Mouse (Mus musculus): ENCODE results near the gene Elp6. TPM values are rescaled to one million over a fixed set of nuclear protein-coding genes. Genes with fewer than 3 reads are reported as not detected.

The Elp6 gene
- total and polyA plus RNA-seq, 2 experiments from 2014 or later = 30.5 to 35.5 TPM

DNA sequence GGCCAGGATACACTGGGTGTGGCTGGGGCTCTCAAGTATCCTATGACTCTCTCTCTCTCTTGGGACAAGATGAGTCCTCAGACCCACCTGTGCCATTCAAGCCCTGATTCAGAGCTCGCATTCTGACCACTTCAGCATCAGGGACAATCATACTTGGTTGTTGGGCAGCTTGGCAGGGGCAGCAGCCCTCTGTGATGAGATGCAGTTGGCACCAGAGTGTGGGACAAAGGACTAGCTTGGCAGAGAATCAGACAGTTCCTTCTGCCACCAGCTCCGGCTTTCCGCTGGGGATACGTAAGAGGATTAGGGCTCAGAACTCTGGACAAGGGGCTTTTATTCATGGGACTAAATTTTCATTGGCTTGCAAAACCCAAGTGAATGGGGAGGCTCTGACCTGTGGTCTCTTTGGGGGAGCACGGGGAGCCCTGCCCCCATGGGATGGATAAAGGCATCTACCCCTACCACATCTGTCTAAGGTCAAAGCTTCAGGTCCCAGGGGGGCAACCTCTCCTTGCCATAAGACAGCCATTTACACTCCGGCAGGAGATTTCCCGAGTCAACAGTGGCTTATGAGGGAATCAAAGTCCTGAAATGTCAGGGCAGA is 17.6 kb upstream of the Elp6 start:
- Histone ChIP-seq H3K9me3 (ENCODE audit: low read length) (no peaks in the 10 kb centered on the region), H3K4me3 (ENCODE audit: low read depth, low read length) (no peak overlapping the region), H3K9ac (replicated peaks; ENCODE audit: low read length, poor library complexity, severe bottlenecking) (no peak overlapping the region), H3K27ac (ENCODE audit: low read depth, low read length) (peak overlapping the region; percentile 74), H3K4me1 (ENCODE audit: insufficient read depth, low read length) (no peaks in the 10 kb centered on the region), H3K27me3 (ENCODE audit: insufficient read depth, low read length) (no peaks in the 10 kb centered on the region), H3K36me3 (ENCODE audit: insufficient read depth, low read length) (no peaks in the 10 kb centered on the region), H3K4me2 (ENCODE audit: low read depth, low read length, poor library complexity, severe bottlenecking) (no peak overlapping the region)
- DNase-seq (ENCODE audit: low spot score) = peak; percentile 96
- 15% methylated on average over 7 of the region's 7 CpGs for WGBS
- TF ChIP-seq CTCF (IDR thresholded peaks at IDR 0.05) = no peak
- ATAC-seq (ENCODE audit: low FRiP score) = peak; percentile 90

DNA sequence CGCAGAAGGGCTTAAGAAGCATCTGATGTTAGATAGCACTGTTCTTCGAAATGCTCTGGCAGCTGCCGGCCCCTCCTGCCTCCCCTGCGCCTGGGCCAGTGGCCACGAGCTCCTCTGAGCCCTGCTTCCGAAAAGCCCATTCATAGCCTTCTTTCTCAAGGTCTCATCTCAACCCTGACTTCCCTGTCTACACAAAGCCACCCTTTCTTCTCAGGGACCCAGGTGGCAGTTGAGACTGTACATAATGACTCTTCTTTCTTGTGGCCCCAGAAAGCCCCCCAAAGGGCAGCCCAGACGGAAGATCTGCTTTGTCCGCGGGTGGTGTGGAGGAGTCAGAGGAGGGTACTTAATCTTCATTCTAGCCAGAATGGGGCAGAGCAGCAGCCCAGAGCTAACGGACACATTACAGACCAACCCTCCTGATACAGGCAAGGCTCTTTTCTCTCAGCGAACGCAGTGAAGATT is 11.7 kb upstream of the Elp6 start:
- Histone ChIP-seq H3K36me3 (ENCODE audit: insufficient read depth, low read length) (no peaks in the 10 kb centered on the region), H3K4me1 (ENCODE audit: insufficient read depth, low read length) (no peaks in the 10 kb centered on the region), H3K27ac (ENCODE audit: low read depth, low read length) (peak overlapping the region; percentile 65), H3K4me2 (ENCODE audit: low read depth, low read length, poor library complexity, severe bottlenecking) (no peak overlapping the region), H3K27me3 (ENCODE audit: insufficient read depth, low read length) (no peaks in the 10 kb centered on the region), H3K9me3 (ENCODE audit: low read length) (no peaks in the 10 kb centered on the region), H3K4me3 (ENCODE audit: low read depth, low read length) (no peak overlapping the region), H3K9ac (replicated peaks; ENCODE audit: low read length, poor library complexity, severe bottlenecking) (no peak overlapping the region)
- WGBS = 32% methylated on average over 12 of the region's 12 CpGs
- peak; percentile 77 for ATAC-seq (ENCODE audit: low FRiP score)
- no peak for TF ChIP-seq CTCF (IDR thresholded peaks at IDR 0.05)
- peak; percentile 65 for DNase-seq (ENCODE audit: low spot score)

GRCm38 (mm10) chr9:110293873-110294415 is 11.0 kb upstream of the Elp6 start:
- H3K27ac ChIP-seq (ENCODE audit: low read depth, low read length) = peak overlapping the region; percentile 65

GRCm38 (mm10) chr9:110294786-110295185 is 10.2 kb upstream of the Elp6 start:
- ATAC-seq (ENCODE audit: low FRiP score) (no peak), DNase-seq (ENCODE audit: low spot score) (no peak)
- Histone ChIP-seq H3K4me3 (ENCODE audit: low read depth, low read length) (no peak overlapping the region), H3K4me2 (ENCODE audit: low read depth, low read length, poor library complexity, severe bottlenecking) (no peak overlapping the region), H3K4me1 (ENCODE audit: insufficient read depth, low read length) (no peaks in the 10 kb centered on the region), H3K9me3 (ENCODE audit: low read length) (no peaks in the 10 kb centered on the region), H3K9ac (replicated peaks; ENCODE audit: low read length, poor library complexity, severe bottlenecking) (no peak overlapping the region), H3K27me3 (ENCODE audit: insufficient read depth, low read length) (no peaks in the 10 kb centered on the region), H3K36me3 (ENCODE audit: insufficient read depth, low read length) (no peaks in the 10 kb centered on the region), H3K27ac (ENCODE audit: low read depth, low read length) (no peak overlapping the region)
- 60% methylated on average over 3 of the region's 3 CpGs for WGBS
- no peak for TF ChIP-seq CTCF (IDR thresholded peaks at IDR 0.05)

More at GRCm38 (mm10) chr9:110293873-110294415, 11.0 kb upstream of the Elp6 start:
- 77% methylated on average over 13 of the region's 13 CpGs for WGBS
- Histone ChIP-seq H3K27me3 (ENCODE audit: insufficient read depth, low read length) (no peaks in the 10 kb centered on the region), H3K4me3 (ENCODE audit: low read depth, low read length) (no peak overlapping the region), H3K9me3 (ENCODE audit: low read length) (no peaks in the 10 kb centered on the region), H3K9ac (replicated peaks; ENCODE audit: low read length, poor library complexity, severe bottlenecking) (no peak overlapping the region), H3K4me1 (ENCODE audit: insufficient read depth, low read length) (no peaks in the 10 kb centered on the region), H3K4me2 (ENCODE audit: low read depth, low read length, poor library complexity, severe bottlenecking) (no peak overlapping the region), H3K36me3 (ENCODE audit: insufficient read depth, low read length) (no peaks in the 10 kb centered on the region)
- ATAC-seq (ENCODE audit: low FRiP score) = peak; percentile 12; the same call in 1 of the 2 replicates
- no peak for TF ChIP-seq CTCF (IDR thresholded peaks at IDR 0.05)
- DNase-seq (ENCODE audit: low spot score) = no peak

DNA sequence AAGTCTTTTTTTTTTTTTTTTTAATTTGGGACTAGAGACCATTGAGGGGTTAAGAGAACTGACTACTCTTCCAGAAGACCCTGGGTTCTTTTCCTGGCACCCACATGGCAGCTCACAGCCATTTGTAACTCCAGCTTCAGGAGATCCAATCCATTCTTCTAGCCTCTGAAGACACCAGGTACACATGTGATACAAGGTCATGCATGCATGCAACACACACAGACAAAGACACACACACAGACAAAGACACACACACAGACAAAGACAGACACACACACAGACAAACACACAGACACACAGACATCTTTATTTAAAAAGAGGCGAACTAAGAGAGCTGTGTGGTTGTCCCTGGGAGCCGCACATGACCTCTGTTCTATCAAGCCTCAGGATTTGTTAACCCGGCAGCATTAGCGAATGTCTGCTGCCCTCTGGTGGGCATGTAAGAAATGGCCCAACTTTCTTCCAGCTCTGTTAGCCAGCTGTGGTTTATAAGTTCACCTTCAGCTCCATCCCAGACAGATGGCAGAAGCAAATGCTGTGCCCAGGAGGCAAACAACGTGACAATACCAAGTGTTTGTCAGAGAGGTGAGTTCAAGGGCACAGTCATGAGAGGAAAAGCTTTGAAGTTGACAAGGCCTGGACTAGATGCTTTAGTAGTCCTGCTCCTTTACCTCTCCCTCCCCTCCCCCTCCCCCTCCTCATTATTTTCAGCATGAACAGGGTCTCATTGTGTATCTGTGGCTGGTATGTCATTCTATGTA is 7.9 kb upstream of the Elp6 start:
- Histone ChIP-seq H3K4me3 (ENCODE audit: low read depth, low read length) (no peak overlapping the region), H3K9me3 (ENCODE audit: low read length) (no peaks in the 10 kb centered on the region), H3K27me3 (ENCODE audit: insufficient read depth, low read length) (no peaks in the 10 kb centered on the region), H3K36me3 (ENCODE audit: insufficient read depth, low read length) (no peaks in the 10 kb centered on the region), H3K4me2 (ENCODE audit: low read depth, low read length, poor library complexity, severe bottlenecking) (no peak overlapping the region), H3K27ac (ENCODE audit: low read depth, low read length) (no peak overlapping the region), H3K4me1 (ENCODE audit: insufficient read depth, low read length) (no peaks in the 10 kb centered on the region), H3K9ac (replicated peaks; ENCODE audit: low read length, poor library complexity, severe bottlenecking) (no peak overlapping the region)
- DNase-seq (ENCODE audit: low spot score) (peak; percentile 95), ATAC-seq (ENCODE audit: low FRiP score) (peak; percentile 50; the same call in 1 of the 2 replicates)
- WGBS = 0% methylated on average over 5 of the region's 5 CpGs
- TF ChIP-seq CTCF (IDR thresholded peaks at IDR 0.05) = peak; percentile 99

DNA sequence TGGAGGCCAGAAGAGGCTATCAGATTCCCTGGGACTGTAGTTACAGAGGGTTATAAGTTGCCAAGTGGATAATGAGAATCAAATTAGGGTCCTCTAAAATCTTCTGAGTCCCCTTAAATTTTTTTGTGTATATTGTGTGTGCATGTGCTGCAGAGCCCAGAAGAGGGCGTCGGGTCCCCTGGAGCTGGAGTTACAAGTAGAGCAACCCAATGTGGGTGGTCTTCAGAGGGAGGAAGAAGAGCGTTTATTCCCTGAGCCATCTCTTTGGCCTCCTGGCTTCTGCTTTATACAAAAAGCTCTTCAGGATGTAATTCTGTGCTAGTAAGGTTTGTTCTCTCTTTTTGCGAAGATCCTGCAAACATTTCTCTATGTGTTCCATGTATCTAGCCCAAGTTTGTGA is 457 bp upstream of the Elp6 start:
- Histone ChIP-seq H3K27ac (ENCODE audit: low read depth, low read length) (peak overlapping the region; percentile 97), H3K36me3 (ENCODE audit: insufficient read depth, low read length) (peaks cover 4% of the 10 kb centered on the region; the same call in 1 of the 2 replicates), H3K9me3 (ENCODE audit: low read length) (no peaks in the 10 kb centered on the region), H3K4me1 (ENCODE audit: insufficient read depth, low read length) (peaks cover 5% of the 10 kb centered on the region; the same call in 1 of the 2 replicates), H3K4me2 (ENCODE audit: low read depth, low read length, poor library complexity, severe bottlenecking) (peak overlapping the region; percentile 65), H3K9ac (replicated peaks; ENCODE audit: low read length, poor library complexity, severe bottlenecking) (peak overlapping the region; percentile 84), H3K27me3 (ENCODE audit: insufficient read depth, low read length) (no peaks in the 10 kb centered on the region), H3K4me3 (ENCODE audit: low read depth, low read length) (peak overlapping the region; percentile 49)
- WGBS = 2% methylated on average over 4 of the region's 4 CpGs
- TF ChIP-seq CTCF (IDR thresholded peaks at IDR 0.05) = peak; percentile 66
- peak; percentile 58; the same call in 1 of the 2 replicates for ATAC-seq (ENCODE audit: low FRiP score)
- DNase-seq (ENCODE audit: low spot score) = peak; percentile 67
